Mouse (Mus musculus): Measurements from ENCODE around the gene Ets1.

Ets1 gene

GRCm38 (mm10) chr9:32695492-32696190, 59.6 kb downstream of the Ets1 start:
- DNase-seq: peak; percentile 95

DNA sequence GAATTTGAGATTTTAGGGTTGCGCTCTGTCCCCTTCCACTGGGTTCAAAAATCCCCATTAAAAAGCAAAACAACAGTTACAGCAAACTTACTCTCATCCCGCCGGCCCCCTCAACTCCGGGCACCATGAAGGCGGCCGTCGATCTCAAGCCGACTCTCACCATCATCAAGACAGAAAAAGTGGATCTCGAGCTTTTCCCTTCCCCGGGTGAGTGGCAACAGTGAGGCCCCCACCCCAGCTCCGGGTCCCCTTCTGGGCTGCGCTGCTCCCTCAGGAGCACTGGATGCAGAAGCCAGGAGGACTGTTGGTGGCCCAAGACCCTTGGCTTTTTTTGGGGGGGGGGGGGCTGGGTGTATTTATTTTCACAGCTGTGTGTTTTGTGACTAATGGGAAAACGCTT, 60.2 kb downstream of the Ets1 start:
- no peak for DNase-seq

DNA sequence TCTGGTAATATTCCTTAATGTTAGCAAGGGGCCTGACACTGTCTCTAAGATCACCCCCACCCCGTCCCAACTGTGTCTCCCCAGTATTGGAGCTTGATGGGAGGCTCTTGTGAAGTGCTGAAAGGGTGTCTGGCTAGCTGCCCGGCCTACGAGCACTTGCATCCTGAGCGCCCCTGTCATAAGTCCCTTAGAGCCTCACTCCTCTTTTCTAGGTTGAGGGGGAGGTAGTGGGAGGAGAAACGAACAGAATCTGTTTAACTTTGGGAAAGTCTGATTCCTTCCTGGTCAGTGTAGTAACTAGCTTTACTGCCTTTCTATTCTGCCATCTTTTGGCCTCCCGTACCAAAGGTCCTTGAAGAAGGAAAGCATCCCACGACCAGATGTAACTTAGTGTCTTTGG, 60.7 kb downstream of the Ets1 start:
- DNase-seq: peak; percentile 64

DNA sequence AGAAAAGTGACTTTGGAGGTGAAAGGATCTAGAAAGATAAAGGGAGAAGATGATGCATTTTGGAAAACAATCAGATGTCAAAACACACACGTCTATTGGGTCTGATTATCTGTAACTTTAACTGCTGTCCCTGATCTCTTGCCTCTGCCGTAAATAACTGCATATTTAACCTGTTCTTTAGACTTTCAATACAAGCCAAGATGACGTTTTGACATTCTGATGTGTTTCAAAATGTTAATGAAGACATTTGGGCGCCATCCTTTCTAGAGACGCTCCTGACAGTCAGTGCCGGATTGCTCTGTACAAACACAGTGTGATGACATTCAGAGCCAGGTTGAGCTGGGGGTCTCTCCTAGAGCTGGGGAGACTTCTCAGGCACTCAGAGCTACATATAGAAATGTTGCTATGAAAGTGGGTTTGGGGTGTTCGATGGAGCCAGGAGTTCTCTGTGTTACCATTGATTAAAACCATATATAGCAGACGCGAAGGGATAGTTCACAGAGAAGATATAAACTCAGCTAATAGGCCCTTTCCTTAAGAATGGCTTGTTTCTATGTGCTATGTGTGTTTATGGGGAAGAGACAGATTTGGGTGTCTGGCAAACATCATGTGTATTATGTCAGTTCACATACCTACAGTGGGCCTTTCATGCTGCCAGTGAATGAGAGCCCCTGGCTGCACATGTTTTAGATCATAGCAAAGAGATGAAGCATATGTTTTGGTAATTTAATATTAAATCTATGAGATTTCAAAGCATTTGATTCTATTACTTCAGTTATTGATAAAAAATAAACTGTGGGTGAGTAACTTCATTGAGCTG, 61.5 kb downstream of the Ets1 start:
- no peak for DNase-seq

GRCm38 (mm10) chr9:32698766-32699165, 62.7 kb downstream of the Ets1 start:
- DNase-seq: no peak

DNA sequence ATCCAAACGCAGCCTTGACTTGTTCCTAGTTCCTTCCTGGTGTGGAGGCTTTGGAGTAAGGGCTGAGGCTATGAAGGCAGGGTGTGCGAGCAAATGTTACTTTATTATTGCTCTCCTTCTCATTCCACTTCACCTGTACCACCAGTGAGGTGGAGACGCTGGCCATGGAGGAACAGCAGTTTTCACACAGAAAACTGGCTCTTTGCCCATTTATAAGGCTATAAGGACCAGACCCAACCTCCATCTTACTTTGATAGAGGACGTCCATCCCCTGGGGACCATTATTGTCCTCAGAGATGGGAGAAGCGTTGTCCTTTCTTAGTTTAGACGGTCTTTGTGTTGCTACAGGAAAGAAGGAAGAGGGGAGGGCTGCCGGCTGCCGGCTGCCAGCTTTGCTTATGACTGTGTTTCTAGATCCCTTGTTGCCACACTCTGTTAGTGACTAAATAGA, 63.4 kb downstream of the Ets1 start:
- no peak for DNase-seq

- no peak for DNase-seq
These were observed 64.3 kb downstream of the Ets1 start for GRCm38 (mm10) chr9:32700091-32700905.

DNA sequence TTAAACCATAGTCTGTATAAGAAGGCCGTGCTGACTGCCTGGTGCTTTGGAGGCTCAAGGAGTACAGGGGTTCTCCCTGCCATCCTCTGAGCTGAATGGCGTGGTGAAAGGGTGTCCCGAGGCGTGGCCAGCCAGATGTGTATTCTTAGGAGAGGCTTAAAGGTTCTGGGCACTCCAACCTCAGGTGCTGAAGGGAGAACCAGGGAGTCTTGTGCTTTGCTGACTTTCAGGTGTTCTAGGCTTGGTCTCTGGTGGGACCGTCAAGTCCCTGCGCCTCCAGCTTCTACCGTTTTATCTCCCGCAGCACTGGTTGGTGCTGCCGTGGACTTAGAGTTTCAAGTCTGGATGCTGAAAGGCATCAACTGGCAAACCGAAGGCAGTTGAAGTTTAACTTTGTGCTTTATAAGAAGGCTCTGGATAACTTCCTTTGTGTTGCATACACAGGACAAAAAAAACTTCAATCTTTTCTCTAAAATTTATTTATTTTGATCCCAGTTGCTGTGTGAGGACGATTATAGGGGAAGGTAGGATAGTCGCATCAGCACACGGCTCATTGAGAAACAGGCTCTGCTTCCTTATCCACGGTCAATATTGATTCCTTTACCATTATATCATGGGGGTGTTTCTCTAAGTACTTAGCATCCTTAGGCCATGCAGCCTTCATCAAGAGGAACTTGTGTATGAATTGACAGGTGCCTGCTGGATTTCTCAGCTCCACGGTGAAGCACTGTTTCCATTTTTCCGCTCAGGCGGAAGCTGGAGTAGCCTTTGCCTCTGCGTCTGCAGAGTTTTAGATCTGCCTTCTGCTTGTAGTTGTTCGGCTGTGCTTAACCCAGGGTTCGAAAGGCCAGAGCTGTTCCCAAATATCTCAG, 65.3 kb downstream of the Ets1 start:
- no peak for DNase-seq

DNA sequence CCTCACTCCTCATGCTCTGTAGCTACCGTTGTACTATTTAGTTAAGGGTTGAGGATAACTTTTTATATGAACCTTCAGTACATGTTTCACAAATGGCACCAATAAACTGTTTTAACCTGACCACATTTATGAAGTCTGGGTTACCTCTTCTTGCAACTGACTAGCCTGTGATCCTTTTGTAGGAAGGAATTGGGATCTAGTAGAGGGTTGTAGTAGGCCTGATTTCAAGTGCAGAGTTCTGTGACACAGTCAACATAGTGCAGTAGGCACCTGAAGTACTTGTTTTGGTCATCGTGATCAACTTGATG, 65.9 kb downstream of the Ets1 start:
- DNase-seq: no peak

DNA sequence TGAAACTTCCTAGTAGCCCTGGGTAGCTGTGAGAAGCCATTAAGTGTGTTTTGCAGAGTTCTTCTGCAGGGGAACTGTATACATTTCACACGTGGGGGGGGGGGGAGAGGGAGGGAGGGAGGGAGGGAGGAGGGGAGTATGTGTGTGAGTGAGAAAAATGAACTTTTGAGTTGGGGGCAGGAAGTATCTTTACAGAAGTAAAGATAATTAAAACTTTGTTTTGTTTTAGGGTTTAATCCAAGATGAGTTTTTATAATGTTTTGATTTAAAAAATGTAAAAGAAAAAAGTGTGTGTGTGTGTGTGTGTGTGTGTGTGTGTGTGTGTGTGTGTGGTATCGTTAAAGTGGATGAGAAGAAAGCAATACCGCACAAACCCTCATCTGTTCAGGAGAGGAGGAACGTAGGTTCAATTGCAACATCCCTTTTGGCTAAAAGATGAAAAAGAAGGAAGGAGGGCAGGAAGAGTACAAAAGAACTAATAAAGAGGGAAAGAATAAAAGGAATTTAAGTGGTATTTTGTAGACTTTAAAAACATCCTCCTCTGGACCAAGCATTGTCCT, 66.9 kb downstream of the Ets1 start:
- no peak for DNase-seq

DNA sequence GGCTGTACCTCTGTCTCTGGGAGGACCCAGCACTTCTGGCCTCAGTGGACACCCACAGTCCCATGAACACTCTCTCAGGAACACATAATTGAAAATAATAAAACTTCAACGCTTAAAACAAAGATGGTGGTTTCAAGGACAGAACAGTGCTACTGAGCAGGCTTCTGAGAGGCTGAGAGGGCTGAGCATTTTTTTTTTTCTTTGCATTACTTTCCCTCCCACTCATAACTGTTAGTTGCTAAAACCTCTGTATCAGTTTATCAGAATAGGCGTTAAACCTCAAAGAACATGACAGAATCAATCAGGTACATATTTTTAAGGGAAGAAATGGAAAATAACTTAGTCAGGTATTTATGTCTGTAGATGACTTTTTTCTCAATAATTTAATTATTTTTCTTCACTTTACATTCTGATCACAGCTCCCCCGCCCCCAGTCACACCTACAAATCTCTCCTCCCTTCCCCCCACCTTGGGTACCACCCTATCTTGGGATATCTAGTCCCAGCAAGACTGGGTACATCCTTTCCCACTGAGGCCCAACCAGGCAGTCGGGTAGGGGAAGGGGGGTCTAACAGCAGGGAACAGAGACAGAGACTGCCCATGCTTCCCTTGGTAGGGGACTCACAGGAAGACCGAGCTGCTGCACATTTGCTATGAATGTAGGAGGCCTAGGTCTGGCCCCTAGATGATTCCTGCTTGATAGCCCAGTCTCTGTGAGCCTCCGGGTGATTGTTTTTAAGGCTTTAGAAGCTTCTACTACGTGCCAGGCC, 68.1 kb downstream of the Ets1 start:
- no peak for DNase-seq

DNA sequence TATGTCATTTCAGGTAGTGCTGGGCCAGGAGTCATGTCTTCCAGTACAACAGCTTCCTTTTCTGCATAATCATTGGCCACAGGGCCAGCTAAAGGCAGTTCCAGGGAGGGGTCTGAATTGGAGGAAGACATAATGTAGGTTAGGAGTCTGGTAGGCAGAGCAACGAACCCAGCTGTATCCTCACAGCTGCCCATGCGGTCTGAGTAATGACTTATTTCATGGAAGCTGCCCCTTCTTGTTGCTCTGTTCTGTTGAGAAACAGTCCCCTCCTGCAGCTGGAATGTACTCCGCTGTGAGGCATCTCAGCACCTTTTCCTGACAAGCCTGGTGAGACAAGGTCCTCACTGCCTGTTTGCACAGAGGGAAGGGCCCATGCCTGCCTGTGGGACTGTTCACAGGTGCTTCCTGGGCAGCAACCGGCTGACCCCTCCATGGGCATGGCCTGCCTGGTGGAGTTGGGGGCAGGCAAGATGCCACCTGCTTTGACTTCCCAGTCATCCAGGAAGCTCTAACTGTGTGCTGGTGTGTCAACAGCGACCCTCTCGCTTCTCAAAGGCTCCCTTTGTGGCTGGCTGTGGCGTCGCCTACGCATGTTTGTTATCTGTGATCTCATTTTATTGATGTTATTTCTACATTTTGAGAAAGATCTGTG, 69.9 kb downstream of the Ets1 start:
- no peak for DNase-seq

- no peak for DNase-seq
These were observed 71.4 kb downstream of the Ets1 start for GRCm38 (mm10) chr9:32707436-32707835.

GRCm38 (mm10) chr9:32708491-32708890, 72.5 kb downstream of the Ets1 start:
- no peak for DNase-seq

DNA sequence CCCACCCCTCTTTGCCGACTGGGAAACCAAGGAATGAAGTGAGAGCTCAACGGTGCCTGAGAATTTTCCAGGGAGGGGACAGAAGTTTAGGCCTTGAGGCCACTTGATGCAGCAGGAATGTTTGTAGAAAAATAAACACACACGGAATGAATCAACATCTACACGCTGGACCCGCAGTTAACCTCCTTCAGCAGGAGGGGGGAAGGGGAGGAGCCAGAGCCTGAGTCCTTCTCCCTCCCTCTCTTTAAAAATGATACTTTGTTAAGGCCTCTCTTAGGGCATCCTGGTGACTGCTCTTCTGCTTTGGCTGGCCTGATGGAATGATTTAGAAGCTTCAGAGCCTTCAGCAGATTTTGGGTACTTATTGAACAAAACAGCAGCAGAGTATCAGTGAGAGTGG, 73.3 kb downstream of the Ets1 start:
- peak; percentile 40 for DNase-seq

GRCm38 (mm10) chr9:32709764-32710734, 74.0 kb downstream of the Ets1 start:
- no peak for DNase-seq

DNA sequence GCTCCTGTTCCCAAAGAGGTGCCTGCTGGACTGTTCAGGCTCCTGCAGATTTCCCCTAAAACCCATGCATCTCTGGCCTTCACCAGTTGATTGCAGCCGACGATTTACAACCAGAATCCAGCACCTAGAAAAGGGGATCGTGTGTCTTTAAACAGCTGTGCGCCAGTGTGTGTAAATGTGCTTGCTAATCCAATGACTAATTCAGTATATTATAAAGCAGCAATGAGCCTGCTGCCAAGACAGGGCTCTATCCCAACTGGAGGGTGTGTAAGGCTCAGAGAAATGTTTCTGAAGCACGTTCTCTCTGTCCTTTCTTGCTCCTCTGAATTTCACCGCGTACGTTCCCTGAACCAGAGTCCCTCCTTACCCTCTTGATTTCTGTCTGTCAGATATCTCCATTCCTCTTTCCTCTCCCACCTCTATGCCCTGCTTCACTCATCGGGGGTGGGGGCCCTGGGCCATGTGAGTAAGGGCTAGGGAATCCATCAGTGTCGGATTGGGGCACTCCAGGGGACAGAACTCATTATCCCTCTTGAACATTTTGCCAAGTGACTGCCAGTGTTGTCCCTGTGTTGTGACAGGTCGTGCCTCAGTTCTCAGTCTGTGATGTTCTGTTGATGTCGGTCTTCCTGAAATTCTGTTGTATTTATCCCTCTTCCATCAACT, 75.1 kb downstream of the Ets1 start:
- DNase-seq: no peak

- peak; percentile 55 for DNase-seq
These were observed 75.7 kb downstream of the Ets1 start for GRCm38 (mm10) chr9:32711768-32712167.

DNA sequence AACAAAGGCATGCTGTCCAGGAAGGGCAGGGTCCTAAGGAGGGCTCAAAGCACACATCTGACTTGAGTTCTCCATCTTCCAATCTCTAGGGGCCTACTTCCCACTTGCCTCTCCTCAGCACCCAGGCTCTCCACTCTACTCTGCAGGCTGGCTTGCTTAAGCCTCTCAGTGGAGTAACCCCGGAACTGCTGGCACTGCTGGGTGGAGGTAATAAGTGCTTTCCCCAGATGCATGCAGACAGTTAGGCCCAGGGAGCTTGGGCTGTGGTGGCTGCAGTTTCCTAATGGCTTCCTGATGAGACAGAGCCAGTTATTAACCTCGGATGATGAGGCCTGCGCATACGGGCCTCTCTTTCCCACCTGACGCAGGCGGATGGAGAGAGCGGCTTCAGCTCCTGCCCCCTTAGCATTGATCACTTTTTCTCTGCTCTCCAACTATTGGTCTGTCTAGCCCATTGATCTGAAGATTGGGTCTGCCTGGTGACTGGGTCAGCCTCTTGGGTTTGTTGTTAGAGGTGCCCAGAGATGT, 76.4 kb downstream of the Ets1 start:
- no peak for DNase-seq

Measured in kidney, adult 9 months (tissue).